Comparison of ENCODE assay signal across 26 mouse cellular contexts in genomic region chr10:109929319-109929622, GRCm38 (mm10).
A peak's percentile ranks its signal among the peaks of the same experiment; 100 is the strongest.
DNase-seq lines count a peak whose midpoint lies in the region; ATAC-seq lines count a peak whose summit lies in the region.
"Had no signal": no experiment of that assay in that cellular context is flagged by ENCODE, and none has a peak within 500 bp of the region (broad histone marks: within the 10 kb centered on the region; RNA-seq: fewer than 3 reads in every experiment).

No protein-coding gene starts in this region.

- no peaks in the 10 kb centered on the region for H3K27me3 ChIP-seq in kidney, embryonic 14.5 days (ENCODE audit: control insufficient read depth, insufficient read depth, low read length)
- H3K27me3 ChIP-seq in midbrain, embryonic 12.5 days, result no peaks in the 10 kb centered on the region
- no peaks in the 10 kb centered on the region for H3K27me3 ChIP-seq in midbrain, embryonic 15.5 days (replicated peaks)
- H3K27me3 ChIP-seq in hindbrain, embryonic 14.5 days (ENCODE audit: control insufficient read depth, insufficient read depth, low read length), result no peaks in the 10 kb centered on the region
- H3K27me3 ChIP-seq in midbrain, embryonic 16.5 days (ENCODE audit: control insufficient read depth, insufficient read depth, low read depth, low read length), result no peaks in the 10 kb centered on the region
- H3K27me3 ChIP-seq: heart, embryonic 13.5 days; hindbrain, embryonic 15.5 days; intestine, embryonic 15.5 days; limb, embryonic 15.5 days had no signal

- H3K4me2 ChIP-seq in kidney, embryonic 14.5 days (replicated peaks; ENCODE audit: low read depth, low read length), result no peak overlapping the region
- H3K4me2 ChIP-seq in midbrain, embryonic 12.5 days (replicated peaks), result peak overlapping the region; percentile 1; the same call in 1 of the 2 replicates
- no peak overlapping the region for H3K4me2 ChIP-seq in midbrain, embryonic 15.5 days
- H3K4me2 ChIP-seq in hindbrain, embryonic 14.5 days (replicated peaks), result no peak overlapping the region
- no peak overlapping the region for H3K4me2 ChIP-seq in midbrain, embryonic 16.5 days (ENCODE audit: low read length)
- H3K4me2 ChIP-seq: heart, embryonic 13.5 days; hindbrain, embryonic 15.5 days; intestine, embryonic 15.5 days; limb, embryonic 15.5 days had no signal

- H3K27ac ChIP-seq in kidney, embryonic 14.5 days (ENCODE audit: low read depth, low read length), result no peak overlapping the region; the same call in 1 of the 2 replicates
- H3K27ac ChIP-seq in midbrain, embryonic 12.5 days (replicated peaks), result no peak overlapping the region
- H3K27ac ChIP-seq in midbrain, embryonic 15.5 days, result no peak overlapping the region
- no peak overlapping the region for H3K27ac ChIP-seq in hindbrain, embryonic 14.5 days
- no peak overlapping the region for H3K27ac ChIP-seq in midbrain, embryonic 16.5 days (ENCODE audit: low read length)
- H3K27ac ChIP-seq: heart, embryonic 13.5 days; hindbrain, embryonic 15.5 days; intestine, embryonic 15.5 days; limb, embryonic 10.5 days; limb, embryonic 15.5 days; liver, embryonic 14.5 days had no signal

- intact Hi-C loops in heart, postnatal 36 days (cut with DNase I), result loop anchor here (10.0 kb wide), 1 partner anchor 806 kb away; no protein-coding TSS in a partner anchor

- H3K9me3 ChIP-seq in kidney, embryonic 14.5 days (ENCODE audit: control insufficient read depth, low read length), result no peaks in the 10 kb centered on the region
- H3K9me3 ChIP-seq in midbrain, embryonic 12.5 days, result no peaks in the 10 kb centered on the region
- H3K9me3 ChIP-seq in midbrain, embryonic 15.5 days, result no peaks in the 10 kb centered on the region
- H3K9me3 ChIP-seq in hindbrain, embryonic 14.5 days (ENCODE audit: control insufficient read depth, low read length), result no peaks in the 10 kb centered on the region
- no peaks in the 10 kb centered on the region for H3K9me3 ChIP-seq in midbrain, embryonic 16.5 days (replicated peaks; ENCODE audit: control insufficient read depth, low read length, poor library complexity, severe bottlenecking)
- H3K9me3 ChIP-seq: heart, embryonic 13.5 days; hindbrain, embryonic 15.5 days; intestine, embryonic 15.5 days; limb, embryonic 10.5 days; limb, embryonic 15.5 days had no signal

- ATAC-seq in kidney, embryonic 14.5 days (ENCODE audit: low FRiP score, low TSS enrichment), result peak; percentile 34; the same call in 1 of the 2 replicates
- ATAC-seq in midbrain, embryonic 12.5 days (ENCODE audit: low FRiP score, low read depth), result peak; percentile 61
- ATAC-seq in midbrain, embryonic 15.5 days (replicated peaks), result no peak
- ATAC-seq in hindbrain, embryonic 14.5 days (ENCODE audit: low FRiP score), result peak; percentile 11; the same call in 1 of the 2 replicates
- ATAC-seq in midbrain, embryonic 16.5 days, result 0 out of 2 replicates have a peak, but pooled peaks have one; percentile 39
- ATAC-seq: forebrain, embryonic 16.5 days; intestine, embryonic 15.5 days had no signal

- WGBS in kidney, embryonic 14.5 days, result 62% methylated on average over 5 of the region's 5 CpGs
- 30% methylated on average over 5 of the region's 5 CpGs for WGBS in midbrain, embryonic 12.5 days
- WGBS in midbrain, embryonic 15.5 days, result 27% methylated on average over 5 of the region's 5 CpGs
- 41% methylated on average over 5 of the region's 5 CpGs for WGBS in hindbrain, embryonic 14.5 days
- 25% methylated on average over 5 of the region's 5 CpGs for WGBS in midbrain, embryonic 16.5 days

- no peak overlapping the region for H3K9ac ChIP-seq in kidney, embryonic 14.5 days (ENCODE audit: low read depth, low read length)
- H3K9ac ChIP-seq in midbrain, embryonic 12.5 days (replicated peaks), result no peak overlapping the region
- H3K9ac ChIP-seq in midbrain, embryonic 15.5 days, result no peak overlapping the region
- no peak overlapping the region for H3K9ac ChIP-seq in hindbrain, embryonic 14.5 days
- no peak overlapping the region for H3K9ac ChIP-seq in midbrain, embryonic 16.5 days (ENCODE audit: low read depth, low read length)
- H3K9ac ChIP-seq: heart, embryonic 13.5 days; hindbrain, embryonic 15.5 days; intestine, embryonic 15.5 days; limb, embryonic 15.5 days; liver, embryonic 14.5 days had no signal

- no peak overlapping the region for H3K4me3 ChIP-seq in kidney, embryonic 14.5 days (ENCODE audit: low read length)
- H3K4me3 ChIP-seq in midbrain, embryonic 12.5 days, result no peak overlapping the region
- no peak overlapping the region for H3K4me3 ChIP-seq in midbrain, embryonic 15.5 days
- H3K4me3 ChIP-seq in hindbrain, embryonic 14.5 days (replicated peaks; ENCODE audit: low read length), result no peak overlapping the region
- no peak overlapping the region for H3K4me3 ChIP-seq in midbrain, embryonic 16.5 days (ENCODE audit: low read depth, low read length)
- H3K4me3 ChIP-seq: heart, embryonic 13.5 days; hindbrain, embryonic 15.5 days; intestine, embryonic 15.5 days; limb, embryonic 10.5 days; limb, embryonic 15.5 days had no signal

- no peaks in the 10 kb centered on the region for H3K36me3 ChIP-seq in kidney, embryonic 14.5 days (ENCODE audit: control insufficient read depth, insufficient read depth, low read length)
- H3K36me3 ChIP-seq in midbrain, embryonic 12.5 days, result no peaks in the 10 kb centered on the region
- no peaks in the 10 kb centered on the region for H3K36me3 ChIP-seq in midbrain, embryonic 15.5 days (replicated peaks)
- no peaks in the 10 kb centered on the region for H3K36me3 ChIP-seq in hindbrain, embryonic 14.5 days (replicated peaks; ENCODE audit: control insufficient read depth, insufficient read depth)
- H3K36me3 ChIP-seq in midbrain, embryonic 16.5 days (ENCODE audit: control insufficient read depth, insufficient read depth, low read length), result no peaks in the 10 kb centered on the region
- H3K36me3 ChIP-seq: heart, embryonic 13.5 days; hindbrain, embryonic 15.5 days; intestine, embryonic 15.5 days; limb, embryonic 10.5 days; limb, embryonic 15.5 days had no signal

- DNase-seq in kidney, postnatal 4 days, result no peak
- no peak for DNase-seq in hindbrain, embryonic 14.5 days (ENCODE audit: low spot score)
- DNase-seq in heart, postnatal 36 days, result no peak
- no peak for DNase-seq in adrenal gland, postnatal 25 days
- DNase-seq: adrenal gland, postnatal 36 days; B cell, adult 2 months; cerebellum, adult 2 months; cerebellum, postnatal 14 days; kidney, adult 8-10 months; kidney, postnatal 36 days; lung, adult 2 months; lung, postnatal 10 days; right cerebral cortex, adult 18-20 months; spleen, adult 18-20 months; thymus, postnatal 14 days had no signal

- H3K4me1 ChIP-seq in kidney, embryonic 14.5 days (ENCODE audit: control insufficient read depth, insufficient read depth, low read length), result no peaks in the 10 kb centered on the region
- peaks cover 6% of the 10 kb centered on the region; the same call in 1 of the 2 replicates for H3K4me1 ChIP-seq in midbrain, embryonic 12.5 days
- H3K4me1 ChIP-seq in midbrain, embryonic 15.5 days, result peaks cover 10% of the 10 kb centered on the region
- peaks cover 9% of the 10 kb centered on the region; the same call in 1 of the 2 replicates for H3K4me1 ChIP-seq in hindbrain, embryonic 14.5 days (replicated peaks; ENCODE audit: control insufficient read depth, insufficient read depth, low read length)
- peaks cover 4% of the 10 kb centered on the region for H3K4me1 ChIP-seq in midbrain, embryonic 16.5 days (ENCODE audit: control insufficient read depth, insufficient read depth, low read length)
- H3K4me1 ChIP-seq: heart, embryonic 13.5 days; intestine, embryonic 15.5 days; limb, embryonic 15.5 days had no signal
